Mouse (Mus musculus) myocyte (in vitro differentiated cells): ENCODE results near the gene Ticam1.

Experiments used
- POLR2A ChIP-seq: IDR thresholded peaks from one replicate; pipeline ENCODE4 v1.6.1; 2011; ENCODE audit warnings: low read depth, mild to moderate bottlenecking, control low read depth, moderate library complexity; ENCODE audit not compliant: insufficient read length
- SRF ChIP-seq: IDR thresholded peaks from one replicate; pipeline ENCODE4 v1.6.1; 2011; ENCODE audit warnings: low read depth; ENCODE audit not compliant: control insufficient read depth, insufficient read length

DNA sequence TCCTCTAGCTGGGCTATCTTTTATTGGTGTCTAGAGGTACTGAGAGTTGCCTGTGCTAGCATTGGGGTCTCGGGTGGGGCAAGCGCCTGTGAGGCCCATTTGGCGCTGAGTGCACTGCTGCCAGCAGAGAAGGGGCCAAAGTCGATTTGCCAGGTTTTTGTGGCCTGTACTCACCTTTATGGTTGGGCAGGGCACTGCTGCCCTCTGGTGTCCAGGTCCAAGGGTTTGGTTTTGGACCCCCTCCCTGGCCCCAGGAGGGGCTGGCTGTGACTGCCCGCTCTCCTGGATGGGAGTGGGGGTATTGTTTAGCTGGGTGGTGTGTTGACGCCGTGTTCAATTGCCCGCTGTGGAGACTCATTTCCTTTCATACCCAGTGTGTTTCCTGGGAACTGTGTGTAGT is 29.2 kb upstream of the Ticam1 start:
- TF ChIP-seq POLR2A (no peak), SRF (no peak)
